Mouse (Mus musculus) right cerebral cortex, postnatal 36 days (tissue): ENCODE results near the gene Erich6.
"Not testable (repeated sequence)": the region's sequence is repeated elsewhere in the genome, so short reads cannot be mapped to it uniquely, and the experiment has no call there.

Source experiments
- DNase-seq, 2 experiments: peaks; one replicate each; pipeline ENCODE4 v3.0.0; 2022; ENCODE audit warnings: low spot score in 2 of 2, mixed read lengths in 1 of 2

Gene Erich6

GRCm38 (mm10) chr3:58646180-58646579 lies 9.2 kb upstream of the Erich6 start:
- no peak for DNase-seq

- peak in 1 of 2 experiments; percentile 23 for DNase-seq
Observed at GRCm38 (mm10) chr3:58631693-58632092, 5.3 kb downstream of the Erich6 start.

GRCm38 (mm10) chr3:58624981-58625380 lies 12.0 kb downstream of the Erich6 start:
- DNase-seq, result no peak

GRCm38 (mm10) chr3:58622665-58623394 lies 14.2 kb downstream of the Erich6 start:
- DNase-seq, result no peak

- DNase-seq, result no peak
Observed at GRCm38 (mm10) chr3:58621066-58621465, 15.9 kb downstream of the Erich6 start.

GRCm38 (mm10) chr3:58609985-58610384 lies 27.0 kb downstream of the Erich6 start:
- no peak for DNase-seq

- DNase-seq, result no peak
Observed at GRCm38 (mm10) chr3:58608506-58608905, 28.5 kb downstream of the Erich6 start.

GRCm38 (mm10) chr3:58593623-58594022 lies 43.4 kb downstream of the Erich6 start:
- no peak for DNase-seq

GRCm38 (mm10) chr3:58592666-58593065 lies 44.3 kb downstream of the Erich6 start:
- DNase-seq, result not testable (repeated sequence)

GRCm38 (mm10) chr3:58590544-58590943 lies 46.5 kb downstream of the Erich6 start:
- not testable (repeated sequence) for DNase-seq

- DNase-seq, result no peak
Observed at GRCm38 (mm10) chr3:58582788-58583426, 54.1 kb downstream of the Erich6 start.

GRCm38 (mm10) chr3:58582297-58582696 lies 54.7 kb downstream of the Erich6 start:
- DNase-seq, result no peak

- no peak for DNase-seq
Observed at GRCm38 (mm10) chr3:58581530-58581929, 55.5 kb downstream of the Erich6 start.

GRCm38 (mm10) chr3:58577506-58578050 lies 59.4 kb downstream of the Erich6 start:
- no peak for DNase-seq

GRCm38 (mm10) chr3:58577067-58577503 lies 59.9 kb downstream of the Erich6 start:
- DNase-seq, result peak; percentile 8 to 26

GRCm38 (mm10) chr3:58576137-58577066 lies 60.6 kb downstream of the Erich6 start, which contains the start of gene Selenot:
TSS of gene Selenot (plus strand) at chr3:58576636.
- DNase-seq, result peak; percentile 91 to 92

GRCm38 (mm10) chr3:58570821-58571220 lies 66.2 kb downstream of the Erich6 start:
- no peak for DNase-seq
